Mouse (Mus musculus): ENCODE results near the gene Disp3.

The Disp3 gene

GRCm38 (mm10) chr4:148220656-148221055, 67.1 kb downstream of the Disp3 start:
- no peak for DNase-seq (ENCODE audit: low spot score in 2 of 2)

- DNase-seq (ENCODE audit: low spot score in 2 of 2): no peak
Observed at GRCm38 (mm10) chr4:148218238-148218637, 69.5 kb downstream of the Disp3 start.

GRCm38 (mm10) chr4:148215264-148215900, 72.4 kb downstream of the Disp3 start:
- DNase-seq (ENCODE audit: low spot score in 2 of 2): no peak

DNA sequence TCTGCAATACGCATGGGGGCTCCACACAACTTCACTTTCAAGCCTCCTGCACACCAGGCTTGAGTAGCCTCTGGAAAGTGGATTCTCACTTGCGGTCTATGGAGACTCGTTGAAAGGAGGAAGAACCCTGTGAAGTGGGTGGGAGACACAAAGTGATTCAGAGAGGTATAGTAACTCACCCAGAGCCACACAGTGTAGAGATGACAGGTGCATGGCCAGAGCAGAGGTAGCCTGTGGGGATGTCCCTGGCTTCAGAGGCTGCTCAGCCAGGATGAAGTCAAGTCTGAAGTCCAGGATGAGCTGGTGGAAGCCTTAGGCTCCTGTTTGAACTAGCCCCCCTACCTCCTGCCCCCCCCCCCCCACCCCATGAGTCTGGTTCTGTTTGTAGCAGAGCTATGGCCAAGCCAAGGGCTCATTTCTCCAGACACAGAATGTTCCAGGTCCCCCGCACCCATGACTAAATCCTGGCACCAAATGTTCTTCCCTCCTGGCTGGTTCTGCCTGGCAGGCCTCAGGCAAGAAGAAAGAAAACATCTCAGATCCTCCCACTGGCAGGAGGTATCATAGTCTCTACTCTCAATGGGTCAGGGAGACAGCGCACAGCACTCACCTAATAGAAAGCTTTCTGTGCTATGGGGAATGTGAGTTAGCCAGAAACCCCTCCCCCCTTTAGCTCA, 73.2 kb downstream of the Disp3 start:
- DNase-seq (ENCODE audit: low spot score in 2 of 2): no peak

DNA sequence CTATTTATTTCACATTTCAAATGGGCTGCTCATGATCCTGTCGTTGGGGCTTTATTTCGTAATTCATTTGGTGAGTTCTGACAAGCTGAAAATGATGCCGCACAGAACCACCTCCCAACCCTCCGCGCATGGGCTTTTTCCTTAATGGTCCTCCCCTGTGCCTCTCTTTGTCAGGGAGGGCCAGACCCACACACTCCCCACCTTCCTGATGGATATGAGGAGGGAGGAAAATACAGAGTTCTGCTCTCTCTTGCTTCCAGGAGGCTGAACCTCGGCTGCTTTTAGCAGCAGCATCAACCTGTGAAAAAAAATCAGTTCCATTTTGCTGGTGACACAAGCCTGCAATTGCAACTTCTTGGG, 82.9 kb downstream of the Disp3 start:
- DNase-seq (ENCODE audit: low spot score in 2 of 2): no peak

GRCm38 (mm10) chr4:148204061-148204872, 83.5 kb downstream of the Disp3 start:
- no peak for DNase-seq (ENCODE audit: low spot score in 2 of 2)

- no peak for DNase-seq (ENCODE audit: low spot score in 2 of 2)
Observed at GRCm38 (mm10) chr4:148203557-148203956, 84.2 kb downstream of the Disp3 start.

- DNase-seq (ENCODE audit: low spot score in 2 of 2): no peak
Observed at GRCm38 (mm10) chr4:148198721-148199120, 89.0 kb downstream of the Disp3 start.

GRCm38 (mm10) chr4:148194400-148194799, 93.4 kb downstream of the Disp3 start:
- DNase-seq (ENCODE audit: low spot score in 2 of 2): no peak

DNA sequence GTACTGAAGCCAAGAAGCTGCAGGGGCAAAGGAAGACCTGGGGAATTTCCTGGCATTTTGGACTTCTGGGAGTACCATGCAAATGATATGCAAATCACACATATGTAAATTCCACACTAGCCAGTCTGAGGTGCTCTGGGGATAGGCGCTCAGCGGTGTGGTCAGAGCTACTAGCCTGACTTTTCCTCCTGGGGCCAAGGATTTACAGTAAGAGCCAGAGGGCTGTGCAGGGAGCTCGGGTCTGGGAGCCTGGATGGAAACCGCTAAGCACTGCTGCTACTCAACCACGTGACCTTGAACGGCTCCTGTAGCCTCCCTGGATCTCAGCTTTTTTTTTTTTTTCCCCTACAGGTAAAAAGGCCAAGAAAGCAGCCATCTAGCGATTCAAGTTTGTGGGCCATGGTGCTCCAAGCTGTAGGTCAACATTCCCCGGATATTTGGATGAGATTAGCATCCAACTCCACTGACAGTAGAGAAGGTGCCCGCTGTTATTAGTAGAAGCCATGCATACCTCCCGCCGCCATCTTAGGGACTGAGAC, 95.0 kb downstream of the Disp3 start:
- no peak for DNase-seq (ENCODE audit: low spot score in 2 of 2)

Measured in cerebellum, postnatal 4 days (tissue).